Mouse (Mus musculus) right cerebral cortex, postnatal 10 days (tissue): ENCODE data around the gene Gm13078.

Source experiments
- DNase-seq, 2 experiments: peaks; one replicate each; pipeline ENCODE4 v3.0.0; 2021; ENCODE audit warnings: low spot score in 2 of 2

The Gm13078 gene

DNA sequence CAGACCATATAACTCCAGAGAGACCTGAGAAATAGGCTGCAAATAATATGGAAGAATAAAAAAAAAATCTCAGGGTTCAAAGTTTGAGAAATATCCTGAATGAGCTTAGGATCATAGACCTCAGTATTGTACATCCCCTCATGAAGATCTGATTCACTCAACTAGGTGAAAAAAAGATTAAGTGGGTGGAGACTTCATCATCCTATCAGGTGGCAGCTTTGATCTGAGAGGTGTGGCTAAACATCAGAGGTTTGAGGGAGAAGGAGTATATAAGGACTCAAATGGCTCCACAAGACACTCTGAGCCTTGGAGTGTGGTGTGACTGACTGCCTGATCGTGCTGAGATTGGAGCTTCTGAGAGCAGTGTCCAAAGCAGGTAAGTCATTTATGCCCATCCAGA is at the start of gene Gm13078:
TSS of gene Gm13078 (plus strand) at position 301 of the 400 bp plus-strand sequence.
- no peak for DNase-seq

DNA sequence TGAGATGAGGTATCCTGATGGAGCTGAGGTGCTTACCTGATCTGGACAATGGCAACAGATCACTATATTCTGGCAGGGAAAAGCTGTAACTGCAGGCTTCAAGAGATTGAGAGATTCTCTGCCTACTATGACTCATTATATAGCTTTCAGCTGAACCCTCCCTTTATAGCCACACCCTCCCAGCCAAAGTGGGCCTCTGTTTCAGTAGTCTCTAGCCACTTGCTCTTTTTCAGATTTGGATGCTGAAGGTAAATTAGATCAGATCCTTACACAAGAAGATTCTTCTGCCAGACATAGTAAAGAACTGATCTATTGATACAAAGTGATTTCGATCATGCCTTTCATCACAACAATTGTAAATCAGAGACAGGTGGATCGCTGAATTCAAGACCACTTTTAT is 16.6 kb upstream of the Gm13078 start, which contains the start of gene Gm13089:
TSS of gene Gm13089 (minus strand) at position 101 of the 400 bp plus-strand sequence.
- DNase-seq, result no peak
